Mouse (Mus musculus) megakaryocyte, embryonic 14.5 days (primary cell): ENCODE data around the gene Hpgd.

Source experiments
- FLI1 ChIP-seq: IDR thresholded peaks from 2 replicates; pipeline ENCODE4 v1.6.1; 2012; ENCODE audit warnings: low read length, inconsistent platforms, mixed read lengths
- GATA1 ChIP-seq: IDR thresholded peaks from 3 replicates; pipeline ENCODE4 v1.6.1; 2012; ENCODE audit warnings: mixed read lengths, low read length, inconsistent platforms, borderline replicate concordance

GRCm38 (mm10) chr8:56313622-56314021 is 19.2 kb downstream of the Hpgd start:
- no peak for TF ChIP-seq FLI1
- TF ChIP-seq GATA1 = no peak
